9 mouse cellular contexts compared by ENCODE assay signal in the genomic region with DNA sequence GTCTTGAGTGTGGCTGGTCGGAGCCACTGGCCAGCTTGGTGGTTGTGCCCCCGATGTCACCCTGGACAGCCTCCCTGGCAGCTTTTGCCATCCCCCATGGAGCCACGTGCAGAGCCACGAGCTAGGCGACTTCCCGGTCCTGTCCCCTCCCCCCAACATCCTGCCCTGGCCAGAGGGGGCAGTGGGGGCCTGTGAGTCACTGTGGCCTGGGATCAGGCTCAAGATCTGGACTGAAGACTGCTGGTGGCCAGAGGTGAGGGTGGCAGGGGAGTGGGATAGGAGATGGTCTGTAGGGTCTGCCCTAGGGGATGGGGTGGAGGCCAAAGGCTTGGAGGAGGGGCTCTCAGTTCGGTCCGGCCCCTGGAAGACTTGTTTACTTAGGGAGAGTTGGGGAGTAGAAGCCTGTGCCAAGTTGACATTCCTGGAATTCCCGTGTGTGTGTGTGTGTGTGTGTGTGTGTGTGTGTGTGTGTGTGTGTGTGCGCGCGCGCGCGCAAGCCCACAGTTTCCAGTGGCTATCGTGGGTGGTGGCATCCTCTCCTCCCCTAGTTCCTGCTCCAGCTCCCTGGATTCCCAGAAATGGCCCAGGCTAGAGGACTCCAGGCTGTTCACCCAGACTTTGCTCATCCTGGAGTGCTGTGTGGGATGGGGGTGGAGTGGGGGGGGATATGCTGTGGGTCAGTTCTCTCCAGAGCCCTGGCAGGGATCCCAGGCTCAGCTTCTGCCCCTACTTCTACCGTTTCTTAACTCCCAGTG. TPM values are rescaled to one million over a fixed set of nuclear protein-coding genes. Genes with fewer than 3 reads are reported as not detected.
DNase-seq lines count a peak whose midpoint lies in the region; ATAC-seq and TF ChIP-seq lines count a peak whose summit lies in the region.
"Had no signal": no experiment of that assay in that cellular context is flagged by ENCODE, and none has a peak within 500 bp of the region (broad histone marks: within the 10 kb centered on the region; RNA-seq: fewer than 3 reads in every experiment).

No protein-coding gene starts in this region.

- peaks cover 56% of the 10 kb centered on the region for H3K4me1 ChIP-seq in forebrain, embryonic 10.5 days
- peaks cover 55% of the 10 kb centered on the region for H3K4me1 ChIP-seq in limb, embryonic 10.5 days
- H3K4me1 ChIP-seq in stomach, postnatal 0 days (replicated peaks; ENCODE audit: control insufficient read depth, insufficient read depth), result peaks cover 16% of the 10 kb centered on the region

- intact Hi-C loops in heart, postnatal 14 days (cut with DNase I), result no loop called here

- peaks cover 34% of the 10 kb centered on the region for H3K27me3 ChIP-seq in forebrain, embryonic 10.5 days (ENCODE audit: poor library complexity, severe bottlenecking)
- peaks cover 10% of the 10 kb centered on the region; the same call in 1 of the 2 replicates for H3K27me3 ChIP-seq in limb, embryonic 10.5 days (ENCODE audit: low read depth, poor library complexity, severe bottlenecking)
- H3K27me3 ChIP-seq in stomach, postnatal 0 days (ENCODE audit: control insufficient read depth, insufficient read depth, low read length), result no peaks in the 10 kb centered on the region

- ATAC-seq in cerebellum, adult (ENCODE audit: insufficient number of reproducible peaks, low FRiP score, low TSS enrichment), result no peak
- peak; percentile 76 for ATAC-seq in stomach, postnatal 0 days (ENCODE audit: low FRiP score, low TSS enrichment)

- peak; percentile 81 for DNase-seq in cerebellum, adult 9-11 months
- DNase-seq in R1 (ENCODE audit: low read depth, low spot score), result peak; percentile 72
- peak; percentile 67 for DNase-seq in forebrain, embryonic 10.5 days (ENCODE audit: extremely low spot score, low spot score)
- DNase-seq in heart, postnatal 14 days, result peak; percentile 80 to 89
- peak; percentile 76 for DNase-seq in limb, embryonic 10.5 days (ENCODE audit: low spot score)
- peak; percentile 68 for DNase-seq in mesoderm, embryonic 11.5 days (ENCODE audit: low read depth, low spot score)
- DNase-seq in stomach, postnatal 0 days (ENCODE audit: low spot score), result peak; percentile 84

- no peaks in the 10 kb centered on the region for H3K9me3 ChIP-seq in forebrain, embryonic 10.5 days
- no peaks in the 10 kb centered on the region for H3K9me3 ChIP-seq in limb, embryonic 10.5 days (replicated peaks)
- H3K9me3 ChIP-seq in stomach, postnatal 0 days (ENCODE audit: control insufficient read depth, low read length), result no peaks in the 10 kb centered on the region

- peak overlapping the region; percentile 88 for H3K9ac ChIP-seq in stomach, postnatal 0 days (ENCODE audit: low read length)

- H3K4me2 ChIP-seq in stomach, postnatal 0 days (replicated peaks; ENCODE audit: low read depth), result peak overlapping the region; percentile 90

- H3K27ac ChIP-seq in forebrain, embryonic 10.5 days, result peak overlapping the region; percentile 99
- H3K27ac ChIP-seq in limb, embryonic 10.5 days, result peak overlapping the region; percentile 98
- H3K27ac ChIP-seq in stomach, postnatal 0 days (replicated peaks), result peak overlapping the region; percentile 87

- H3K4me3 ChIP-seq in forebrain, embryonic 10.5 days, result peak overlapping the region; percentile 88
- peak overlapping the region; percentile 86 for H3K4me3 ChIP-seq in limb, embryonic 10.5 days
- H3K4me3 ChIP-seq in stomach, postnatal 0 days (ENCODE audit: low read depth, low read length), result peak overlapping the region; percentile 80

- peak; percentile 59 for TF ChIP-seq CTCF in stomach, postnatal 0 days (IDR thresholded peaks at IDR 0.05; ENCODE audit: low read depth)

- 6% methylated on average over 17 of the region's 17 CpGs for WGBS in forebrain, embryonic 10.5 days
- WGBS in limb, embryonic 10.5 days, result 1% methylated on average over 11 of the region's 17 CpGs
- under 1% methylated on average over 11 of the region's 17 CpGs for WGBS in stomach, postnatal 0 days

- peaks cover 14% of the 10 kb centered on the region for H3K36me3 ChIP-seq in forebrain, embryonic 10.5 days (replicated peaks)
- peaks cover 14% of the 10 kb centered on the region for H3K36me3 ChIP-seq in limb, embryonic 10.5 days
- peaks cover 5% of the 10 kb centered on the region; the same call in 1 of the 2 replicates for H3K36me3 ChIP-seq in stomach, postnatal 0 days (ENCODE audit: control insufficient read depth, insufficient read depth, low read length)

- peak; percentile 95 for TF ChIP-seq EP300 in stomach, postnatal 0 days (optimal IDR thresholded peaks at IDR 0.05)

RNA-seq across cellular contexts. Expression of a gene that starts 1.4 kb away (rescaled TPM):
- 31.4 and 37.9 TPM in 2 replicates for polyA plus RNA-seq in forebrain, embryonic 10.5 days (2016; fragmentation: Nextera tagmentation; extraction: Ambion mirVana)
- 10 to 100 TPM; 24.0 to 31.2 TPM for total RNA-seq in heart, postnatal 14 days (2021)
- 25.0 and 36.9 TPM in 2 replicates for polyA plus RNA-seq in limb, embryonic 10.5 days (2016; fragmentation: Nextera tagmentation; extraction: Ambion mirVana)
- 56.9 and 58.7 TPM in 2 replicates for polyA plus RNA-seq in stomach, postnatal 0 days (2015; fragmentation: Nextera tagmentation; extraction: Ambion mirVana)
- total RNA-seq: neutrophil, adult 5-6 weeks had no signal

RNA-seq across cellular contexts. Expression of a gene that starts 1.5 kb away (rescaled TPM):
- polyA plus RNA-seq in forebrain, embryonic 10.5 days (2016; fragmentation: Nextera tagmentation; extraction: Ambion mirVana), result 87.0 and 95.7 TPM in 2 replicates
- total RNA-seq in heart, postnatal 14 days (2021), result 10 to 100 TPM; 69.8 to 71.4 TPM
- polyA plus RNA-seq in limb, embryonic 10.5 days (2016; fragmentation: Nextera tagmentation; extraction: Ambion mirVana), result 77.2 and 86.8 TPM in 2 replicates
- 53.4 and 60.2 TPM in 2 replicates for polyA plus RNA-seq in stomach, postnatal 0 days (2015; fragmentation: Nextera tagmentation; extraction: Ambion mirVana)

RNA-seq across cellular contexts. Expression of a gene that starts 9.2 kb away (rescaled TPM):
- polyA plus RNA-seq in forebrain, embryonic 10.5 days (2016; fragmentation: Nextera tagmentation; extraction: Ambion mirVana), result 15.2 and 17.7 TPM in 2 replicates
- total RNA-seq in heart, postnatal 14 days (2021), result 100 to 1,000 TPM; 258 to 268 TPM
- 14.0 and 15.8 TPM in 2 replicates for polyA plus RNA-seq in limb, embryonic 10.5 days (2016; fragmentation: Nextera tagmentation; extraction: Ambion mirVana)
- polyA plus RNA-seq in stomach, postnatal 0 days (2015; fragmentation: Nextera tagmentation; extraction: Ambion mirVana), result 22.6 and 27.5 TPM in 2 replicates

RNA-seq across cellular contexts. Expression of a gene that starts 15.5 kb away (rescaled TPM):
- 6.2 and 7.3 TPM in 2 replicates for polyA plus RNA-seq in forebrain, embryonic 10.5 days (2016; fragmentation: Nextera tagmentation; extraction: Ambion mirVana)
- 10 to 100 TPM; 25.2 to 27.9 TPM for total RNA-seq in heart, postnatal 14 days (2021)
- polyA plus RNA-seq in limb, embryonic 10.5 days (2016; fragmentation: Nextera tagmentation; extraction: Ambion mirVana), result 7.0 and 7.8 TPM in 2 replicates
- polyA plus RNA-seq in stomach, postnatal 0 days (2015; fragmentation: Nextera tagmentation; extraction: Ambion mirVana), result 20.8 and 23.5 TPM in 2 replicates

RNA-seq across cellular contexts. Expression of a gene that starts 21.4 kb away (rescaled TPM):
- 15.9 and 18.2 TPM in 2 replicates for polyA plus RNA-seq in forebrain, embryonic 10.5 days (2016; fragmentation: Nextera tagmentation; extraction: Ambion mirVana)
- total RNA-seq in heart, postnatal 14 days (2021), result 100 to 1,000 TPM; 351 to 430 TPM
- 11.6 and 12.4 TPM in 2 replicates for polyA plus RNA-seq in limb, embryonic 10.5 days (2016; fragmentation: Nextera tagmentation; extraction: Ambion mirVana)
- polyA plus RNA-seq in stomach, postnatal 0 days (2015; fragmentation: Nextera tagmentation; extraction: Ambion mirVana), result 82.1 and 88.0 TPM in 2 replicates
